Mouse (Mus musculus) neutrophil, adult 5-6 weeks (primary cell): ENCODE measurements around the gene Slc30a7. TPM values are rescaled to one million over a fixed set of nuclear protein-coding genes. Genes with fewer than 3 reads are reported as not detected.

Experiments
- ATAC-seq: fragments of 151-379, 151-347 bp; 2 replicates; pipeline ENCODE4 v1.8.0; 2017; ENCODE audit warnings: mild to moderate bottlenecking, moderate TSS enrichment; ENCODE audit not compliant: insufficient number of reproducible peaks, poor library complexity, low FRiP score, severe bottlenecking; ENCODE audit errors: extremely low read depth
- total RNA-seq: library from RNA; stranded (forward); fragments of 200-1000 nt; gene quantifications from 2 replicates; pipeline ENCODE4 v1.2.3, GENCODE M21; 2017

The Slc30a7 gene
- total RNA-seq, 1 experiment from 2014 or later = 53.7 TPM

DNA sequence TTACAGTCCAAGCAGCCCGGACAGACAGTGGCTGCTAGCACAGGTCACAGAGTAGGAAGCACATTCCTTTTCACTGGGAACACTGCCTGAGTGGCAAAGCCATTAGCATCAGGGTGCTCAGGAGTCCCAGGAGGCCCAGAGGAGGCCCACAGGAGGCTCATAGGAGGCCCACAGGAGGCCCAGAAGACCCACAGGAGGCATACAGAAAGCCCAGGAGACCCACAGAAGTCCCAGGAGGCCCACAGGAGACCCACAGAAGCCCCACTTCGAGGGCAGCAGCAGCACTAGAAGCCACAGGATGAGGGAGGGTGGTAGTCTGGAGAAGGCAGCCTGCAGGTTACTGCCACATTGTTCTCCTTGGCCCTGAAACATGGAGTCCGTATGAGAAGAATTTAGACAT, 54.1 kb downstream of the Slc30a7 start:
- ATAC-seq = no peak

DNA sequence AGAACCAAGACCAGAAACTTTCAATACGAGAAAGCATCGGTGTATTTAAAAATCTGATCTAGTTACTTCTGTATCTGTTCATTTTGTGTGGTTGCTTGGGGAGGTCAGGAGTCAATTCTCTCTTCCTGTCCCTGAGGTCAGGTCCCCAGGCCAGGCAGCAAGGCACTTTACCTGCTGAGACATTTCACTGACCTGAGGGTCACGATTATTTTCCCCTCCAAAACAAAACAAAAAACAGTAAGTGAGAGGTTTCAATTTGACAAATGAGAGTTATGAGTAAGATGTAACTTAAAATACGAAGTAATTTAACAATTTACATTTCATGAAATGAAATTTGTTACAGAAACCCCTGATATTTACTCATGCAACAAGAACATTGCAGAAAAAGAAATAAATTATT, 54.9 kb downstream of the Slc30a7 start:
- ATAC-seq = no peak

DNA sequence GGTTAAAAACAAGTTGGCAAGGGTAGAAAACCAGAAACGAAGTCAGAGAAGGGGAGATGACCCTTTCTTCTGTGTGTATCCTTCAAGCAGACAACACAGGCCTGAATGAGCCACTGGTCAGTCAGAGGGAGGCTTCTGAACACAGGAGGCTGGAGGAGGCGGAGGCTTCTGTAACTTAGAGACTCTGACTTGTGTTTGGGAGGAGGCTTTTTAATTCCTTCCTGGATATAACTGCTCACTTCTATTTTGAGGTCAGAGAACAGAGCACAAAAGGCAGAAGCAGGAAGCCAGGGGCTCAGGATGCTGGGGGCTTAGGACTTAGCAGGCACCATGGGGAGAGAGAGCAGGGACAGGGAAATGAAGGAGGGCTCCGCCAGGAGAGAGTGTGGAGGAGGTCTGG, 56.0 kb downstream of the Slc30a7 start:
- ATAC-seq = no peak

GRCm38 (mm10) chr3:115949921-115950877, 57.0 kb downstream of the Slc30a7 start:
- ATAC-seq = no peak

GRCm38 (mm10) chr3:115949220-115949920, 57.8 kb downstream of the Slc30a7 start:
- no peak for ATAC-seq

DNA sequence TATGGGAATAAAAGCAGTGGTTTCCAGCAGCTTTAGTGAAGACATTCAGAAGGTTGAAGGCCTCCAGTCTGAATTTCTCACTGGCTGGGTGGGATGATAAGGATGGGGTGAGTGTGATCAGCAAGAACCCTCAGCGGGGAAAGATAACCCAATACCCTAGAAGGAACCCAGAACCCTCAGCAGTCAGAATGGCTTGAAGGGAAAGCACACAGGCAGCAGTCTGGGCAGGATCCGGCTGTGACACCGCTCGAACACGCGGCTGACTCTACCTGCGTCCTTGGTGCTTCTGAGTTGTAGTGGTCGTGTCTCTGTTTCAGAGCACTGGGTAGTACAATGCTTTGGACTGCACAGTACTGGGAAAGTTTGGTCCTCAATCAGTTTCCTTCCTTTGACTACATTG, 60.9 kb downstream of the Slc30a7 start:
- ATAC-seq = no peak

DNA sequence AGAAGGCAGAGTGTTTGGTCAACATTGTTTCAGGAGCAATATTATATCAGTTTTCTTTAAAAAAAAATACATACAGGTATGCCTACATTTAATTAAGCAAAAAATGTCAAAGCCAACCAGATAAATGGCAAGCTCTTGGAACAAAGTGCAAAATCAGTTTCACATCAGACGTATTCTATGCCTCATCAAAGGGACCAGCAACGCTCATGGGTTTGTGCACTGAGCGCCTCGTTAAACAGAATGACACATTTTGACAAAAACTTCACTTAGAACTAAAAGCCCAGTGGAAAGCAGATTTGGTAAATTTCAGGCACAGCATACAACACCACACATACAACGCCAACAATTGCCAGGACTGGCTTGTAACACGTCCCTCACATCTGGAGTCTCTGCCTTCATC, 62.8 kb downstream of the Slc30a7 start:
- ATAC-seq = no peak

DNA sequence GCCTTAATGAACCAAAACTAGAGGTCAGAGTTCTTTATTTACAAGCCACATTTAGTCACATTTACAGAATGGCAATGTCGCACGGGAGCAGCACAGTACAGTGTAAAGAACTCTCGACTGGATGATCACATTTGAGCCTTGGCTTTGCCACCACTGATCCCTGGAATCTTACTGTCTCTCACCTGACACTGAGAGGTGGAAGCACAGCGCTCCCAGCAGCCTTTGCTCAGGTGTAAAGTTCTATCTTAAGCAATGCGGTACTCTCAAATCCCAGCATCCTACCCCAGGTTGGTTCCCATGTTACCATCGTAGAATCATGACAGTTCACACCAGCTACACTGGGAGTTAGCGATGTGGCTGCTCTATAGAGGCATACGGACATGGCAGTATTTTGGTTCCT, 65.7 kb downstream of the Slc30a7 start:
- ATAC-seq = no peak

GRCm38 (mm10) chr3:115940510-115940909, 66.7 kb downstream of the Slc30a7 start:
- ATAC-seq = no peak

DNA sequence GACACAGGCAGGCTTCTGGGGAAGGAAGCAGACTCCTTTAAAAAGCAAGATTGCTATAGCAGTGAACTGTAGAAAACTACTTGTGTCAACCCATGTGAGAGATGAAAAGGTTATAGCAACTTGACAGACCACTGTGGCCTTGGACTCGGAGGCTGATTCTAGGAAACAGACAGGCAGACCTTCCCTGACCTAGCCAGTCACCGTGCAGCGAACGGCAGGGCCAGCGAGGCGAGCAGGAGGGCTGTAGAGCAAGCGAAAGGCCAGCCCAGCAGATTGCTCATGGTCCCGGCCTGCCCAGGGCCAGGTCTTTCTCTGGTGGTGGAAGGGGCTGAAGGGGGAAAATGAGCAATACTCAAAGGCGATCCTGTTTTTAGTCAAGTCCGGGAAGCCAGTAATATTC, 69.4 kb downstream of the Slc30a7 start:
- ATAC-seq = no peak

GRCm38 (mm10) chr3:115936734-115937599, 70.2 kb downstream of the Slc30a7 start:
- peak; percentile 79 for ATAC-seq

DNA sequence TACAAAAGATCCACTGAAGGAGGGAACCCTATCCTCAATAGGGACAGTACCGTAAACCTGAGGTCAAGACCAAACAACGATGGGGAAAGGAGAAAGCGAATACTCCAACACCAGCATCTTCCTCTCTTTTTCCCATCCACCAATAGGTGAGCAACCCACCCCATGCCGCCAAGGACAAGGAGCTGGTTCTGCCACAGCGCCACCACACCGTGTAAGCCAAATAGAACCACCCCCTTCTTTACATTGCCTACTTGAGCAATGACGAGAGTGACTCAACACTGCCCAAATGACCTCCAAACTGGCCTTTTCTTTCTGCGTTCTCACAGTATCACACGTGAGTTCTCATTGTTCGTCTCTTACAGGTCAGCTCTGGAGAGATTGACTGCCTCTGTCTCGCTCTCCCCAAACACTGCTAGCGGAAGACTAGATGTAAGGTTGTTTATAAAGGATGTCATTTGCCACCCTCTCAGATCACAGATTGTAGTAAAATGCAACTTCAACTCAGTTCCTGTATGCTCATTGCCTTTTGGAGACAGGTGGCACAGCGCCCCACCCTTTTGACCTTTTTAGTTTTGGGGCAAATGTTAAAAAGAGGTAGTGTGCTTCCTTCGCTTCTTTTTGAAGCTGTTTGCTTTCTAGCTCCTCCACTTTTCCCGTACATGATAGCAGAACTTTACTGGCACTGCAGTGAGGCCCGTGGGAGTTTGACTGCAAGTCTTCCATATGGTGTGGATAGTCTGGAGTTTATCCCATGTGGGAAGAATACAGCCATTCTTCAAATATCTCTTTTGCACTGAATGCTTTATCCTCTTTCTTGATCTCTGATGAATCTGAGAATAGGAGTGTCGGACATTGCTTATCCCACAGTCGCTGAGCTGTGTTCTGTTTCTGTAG, 73.7 kb downstream of the Slc30a7 start:
- peak; percentile 40; the same call in 1 of the 2 replicates for ATAC-seq

DNA sequence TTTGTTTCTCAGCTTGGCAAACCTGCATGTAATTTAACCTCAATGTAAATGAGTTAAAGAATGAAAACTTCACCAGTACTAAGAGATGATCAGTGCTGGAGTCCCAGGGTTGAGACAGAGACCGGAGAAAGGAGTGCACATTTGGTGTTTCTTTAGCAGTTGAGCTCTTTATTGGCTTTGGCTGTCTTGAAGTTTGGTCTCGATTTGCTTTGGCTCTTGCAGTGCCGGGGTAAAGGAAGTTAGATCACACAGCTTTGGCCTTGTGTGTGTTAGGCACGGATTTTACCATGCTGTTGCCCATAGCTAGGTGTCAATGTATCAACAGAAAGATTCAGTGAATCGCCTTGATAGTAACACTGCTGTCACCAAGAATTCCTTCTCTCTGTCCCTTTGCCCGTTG, 75.5 kb downstream of the Slc30a7 start:
- ATAC-seq = no peak

- ATAC-seq = no peak
Observed at GRCm38 (mm10) chr3:115926531-115926930, 80.7 kb downstream of the Slc30a7 start.

DNA sequence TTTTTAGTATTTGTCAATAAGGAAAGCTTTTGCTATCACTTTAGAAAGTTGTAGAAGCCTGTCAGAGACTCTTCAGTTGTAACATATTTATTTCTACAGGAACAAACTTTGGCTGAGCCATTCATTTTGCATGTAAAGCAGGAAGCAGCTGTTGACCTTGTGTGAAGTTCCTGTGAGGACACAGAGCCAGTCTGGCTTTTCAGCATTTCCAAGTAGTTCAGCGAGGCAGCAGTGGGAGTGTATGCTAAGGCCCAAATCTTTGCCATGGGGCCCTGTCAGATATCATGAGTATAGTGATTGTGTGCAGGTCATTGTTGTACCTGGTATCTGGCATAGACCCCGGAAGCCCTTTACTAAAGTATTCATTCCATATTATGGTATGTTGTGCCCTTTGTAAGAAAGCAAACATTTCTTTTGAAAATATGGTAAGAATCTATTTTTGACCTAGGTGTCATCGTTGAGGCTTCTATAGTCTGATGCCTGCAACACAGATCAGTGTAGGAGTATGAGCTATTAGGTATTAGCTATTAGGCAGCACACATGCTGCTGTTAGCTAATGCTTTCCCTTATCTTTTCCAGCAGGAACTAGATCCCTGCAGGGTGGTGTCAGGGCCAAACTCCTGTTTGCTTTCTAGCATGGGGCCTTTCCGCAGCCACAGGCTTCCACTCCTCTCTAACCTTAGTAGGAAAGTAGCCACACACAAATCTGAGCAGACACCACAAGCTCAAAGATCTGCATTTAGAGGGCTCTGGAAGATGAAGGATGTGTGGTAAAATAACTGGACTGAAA, 82.6 kb downstream of the Slc30a7 start:
- ATAC-seq = no peak

DNA sequence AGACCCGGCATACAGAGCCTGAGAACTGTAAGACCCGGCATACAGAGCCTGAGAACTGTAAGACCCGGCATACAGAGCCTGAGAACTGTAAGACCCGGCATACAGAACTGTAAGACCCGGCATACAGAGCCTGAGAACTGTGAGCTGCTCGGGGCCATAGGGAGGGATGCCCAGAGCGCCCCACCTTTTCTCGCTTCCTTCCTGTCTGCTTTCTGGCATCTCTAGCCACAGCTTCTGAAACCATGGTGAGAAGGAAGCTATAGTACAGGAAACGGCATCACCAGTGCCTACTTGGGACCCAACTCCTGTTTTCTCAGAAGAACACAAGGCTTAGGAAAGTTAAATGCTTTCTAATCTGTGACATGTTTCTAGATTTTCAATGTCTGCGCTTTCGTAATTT, 99.8 kb downstream of the Slc30a7 start:
- ATAC-seq = peak; percentile 46; the same call in 1 of the 2 replicates

- ATAC-seq = no peak
Observed at GRCm38 (mm10) chr3:115905567-115905966, 101.6 kb downstream of the Slc30a7 start.

- ATAC-seq = no peak
Observed at GRCm38 (mm10) chr3:115905067-115905466, 102.1 kb downstream of the Slc30a7 start.
